Mouse (Mus musculus): ENCODE data around the gene Ruvbl2. TPM values are rescaled to one million over a fixed set of nuclear protein-coding genes. Genes with fewer than 3 reads are reported as not detected.
"Not testable (repeated sequence)": the region's sequence is repeated elsewhere in the genome, so short reads cannot be mapped to it uniquely, and the experiment has no call there.

Gene Ruvbl2
- polyA plus RNA-seq, 1 experiment from 2014 or later = 110 TPM

GRCm38 (mm10) chr7:45406157-45407156 lies 31.4 kb downstream of the Ruvbl2 start:
- peaks cover 68% of the 10 kb centered on the region for H3K27me3 ChIP-seq
- peak overlapping the region; percentile 29 for H3K4me3 ChIP-seq
- no peak for ATAC-seq (ENCODE audit: low FRiP score, low read depth)
- peak overlapping the region; percentile 51 for H3K4me2 ChIP-seq
- H3K36me3 ChIP-seq = no peaks in the 10 kb centered on the region
- WGBS = 2% methylated on average over 105 of the region's 114 CpGs
- H3K9me3 ChIP-seq = no peaks in the 10 kb centered on the region
- no peak overlapping the region for H3K27ac ChIP-seq (replicated peaks)
- no peak overlapping the region for H3K9ac ChIP-seq
- peaks cover 8% of the 10 kb centered on the region; the same call in 1 of the 2 replicates for H3K4me1 ChIP-seq (replicated peaks)

GRCm38 (mm10) chr7:45405091-45406075 lies 32.5 kb downstream of the Ruvbl2 start, which contains the start of gene Kcna7:
TSS of gene Kcna7 (plus strand) at chr7:45405653.
- WGBS = 11% methylated on average over 28 of the region's 28 CpGs
- ATAC-seq (ENCODE audit: low FRiP score, low read depth) = no peak
- H3K27ac ChIP-seq (replicated peaks) = no peak within 1 kb of the TSS

GRCm38 (mm10) chr7:45403532-45404261 lies 34.2 kb downstream of the Ruvbl2 start:
- Histone ChIP-seq H3K36me3 (no peaks in the 10 kb centered on the region), H3K27ac (replicated peaks) (no peak overlapping the region), H3K27me3 (peaks cover 42% of the 10 kb centered on the region), H3K4me3 (no peak overlapping the region), H3K9ac (no peak overlapping the region), H3K4me2 (no peak overlapping the region), H3K9me3 (no peaks in the 10 kb centered on the region), H3K4me1 (replicated peaks) (peaks cover 8% of the 10 kb centered on the region; the same call in 1 of the 2 replicates)
- no peak for ATAC-seq (ENCODE audit: low FRiP score, low read depth)
- 45% methylated on average over 6 of the region's 6 CpGs for WGBS

More at GRCm38 (mm10) chr7:45405091-45406075, 32.5 kb downstream of the Ruvbl2 start, which contains the start of gene Kcna7:
- H3K9ac ChIP-seq = no peak within 1 kb of the TSS
- peaks cover 8% of the 10 kb centered on the region; the same call in 1 of the 2 replicates for H3K4me1 ChIP-seq (replicated peaks)
- peaks cover 59% of the 10 kb centered on the region for H3K27me3 ChIP-seq
- peak within 1 kb of the TSS; percentile 29 for H3K4me3 ChIP-seq
- H3K4me2 ChIP-seq = peak within 1 kb of the TSS; percentile 51
- no peaks in the 10 kb centered on the region for H3K36me3 ChIP-seq
- H3K9me3 ChIP-seq = no peaks in the 10 kb centered on the region

- Histone ChIP-seq H3K27ac (replicated peaks) (no peak overlapping the region), H3K9me3 (no peaks in the 10 kb centered on the region), H3K4me2 (no peak overlapping the region), H3K4me1 (replicated peaks) (peaks cover 5% of the 10 kb centered on the region; the same call in 1 of the 2 replicates), H3K27me3 (peaks cover 21% of the 10 kb centered on the region), H3K36me3 (no peaks in the 10 kb centered on the region), H3K4me3 (no peak overlapping the region), H3K9ac (no peak overlapping the region)
- ATAC-seq (ENCODE audit: low FRiP score, low read depth) = no peak
- 81% methylated on average over 10 of the region's 10 CpGs for WGBS
These were observed 36.3 kb downstream of the Ruvbl2 start for GRCm38 (mm10) chr7:45401521-45402085.

GRCm38 (mm10) chr7:45396787-45397186 lies 41.1 kb downstream of the Ruvbl2 start:
- Histone ChIP-seq H3K9me3 (no peaks in the 10 kb centered on the region), H3K9ac (no peak overlapping the region), H3K4me2 (no peak overlapping the region), H3K27ac (replicated peaks) (no peak overlapping the region), H3K27me3 (no peaks in the 10 kb centered on the region), H3K4me1 (replicated peaks) (peaks cover 25% of the 10 kb centered on the region), H3K4me3 (no peak overlapping the region), H3K36me3 (peaks cover 8% of the 10 kb centered on the region)
- 69% methylated on average over 2 of the region's 2 CpGs for WGBS
- ATAC-seq (ENCODE audit: low FRiP score, low read depth) = no peak

- peak overlapping the region; percentile 86 for H3K27ac ChIP-seq (replicated peaks)
- H3K9ac ChIP-seq = peak overlapping the region; percentile 48; the same call in 1 of the 2 replicates
- 3% methylated on average over 3 of the region's 3 CpGs for WGBS
- peak; percentile 20; the same call in 1 of the 2 replicates for ATAC-seq (ENCODE audit: low FRiP score, low read depth)
- peaks cover 12% of the 10 kb centered on the region for H3K36me3 ChIP-seq
- peak overlapping the region; percentile 80 for H3K4me3 ChIP-seq
- not testable (repeated sequence) for H3K9me3 ChIP-seq, H3K27me3 ChIP-seq
- peak overlapping the region; percentile 71 for H3K4me2 ChIP-seq
- H3K4me1 ChIP-seq (replicated peaks) = peaks cover 25% of the 10 kb centered on the region
These were observed 41.5 kb downstream of the Ruvbl2 start for GRCm38 (mm10) chr7:45396337-45396775.

GRCm38 (mm10) chr7:45395578-45396336 lies 42.1 kb downstream of the Ruvbl2 start, which contains the start of gene Snrnp70:
TSS of gene Snrnp70 (minus strand) at chr7:45395742.
- Histone ChIP-seq H3K9ac (peak within 1 kb of the TSS; percentile 77), H3K4me1 (replicated peaks) (peaks cover 25% of the 10 kb centered on the region), H3K9me3 (no peaks in the 10 kb centered on the region), H3K27ac (replicated peaks) (peak within 1 kb of the TSS; percentile 96), H3K4me2 (peak within 1 kb of the TSS; percentile 80), H3K4me3 (peak within 1 kb of the TSS; percentile 80), H3K36me3 (peaks cover 16% of the 10 kb centered on the region), H3K27me3 (no peaks in the 10 kb centered on the region)
- peak; percentile 97 for ATAC-seq (ENCODE audit: low FRiP score, low read depth)
- under 1% methylated on average over 60 of the region's 60 CpGs for WGBS

- Histone ChIP-seq H3K4me2 (peak overlapping the region; percentile 80), H3K27me3 (no peaks in the 10 kb centered on the region), H3K9ac (peak overlapping the region; percentile 77), H3K9me3 (no peaks in the 10 kb centered on the region), H3K4me1 (replicated peaks) (peaks cover 25% of the 10 kb centered on the region), H3K4me3 (peak overlapping the region; percentile 80), H3K36me3 (peaks cover 22% of the 10 kb centered on the region), H3K27ac (replicated peaks) (peak overlapping the region; percentile 96)
- peak; percentile 78 for ATAC-seq (ENCODE audit: low FRiP score, low read depth)
- WGBS = under 1% methylated on average over 19 of the region's 20 CpGs
These were observed 42.8 kb downstream of the Ruvbl2 start for GRCm38 (mm10) chr7:45395129-45395541.

GRCm38 (mm10) chr7:45386077-45386476 lies 51.8 kb downstream of the Ruvbl2 start:
- H3K9me3 ChIP-seq = no peaks in the 10 kb centered on the region
- peaks cover 94% of the 10 kb centered on the region for H3K36me3 ChIP-seq
- H3K27me3 ChIP-seq = no peaks in the 10 kb centered on the region
- no peak overlapping the region for H3K4me2 ChIP-seq
- 93% methylated on average over 3 of the region's 3 CpGs for WGBS
- no peak for ATAC-seq (ENCODE audit: low FRiP score, low read depth)
- H3K9ac ChIP-seq = no peak overlapping the region
- no peak overlapping the region for H3K4me3 ChIP-seq
- H3K4me1 ChIP-seq (replicated peaks) = no peaks in the 10 kb centered on the region
- H3K27ac ChIP-seq (replicated peaks) = no peak overlapping the region

- Histone ChIP-seq H3K4me3 (no peak overlapping the region), H3K4me2 (no peak overlapping the region), H3K9ac (no peak overlapping the region), H3K9me3 (no peaks in the 10 kb centered on the region), H3K27ac (replicated peaks) (no peak overlapping the region), H3K27me3 (no peaks in the 10 kb centered on the region), H3K4me1 (replicated peaks) (no peaks in the 10 kb centered on the region), H3K36me3 (peaks cover 74% of the 10 kb centered on the region)
- 73% methylated on average over 1 of the region's 1 CpGs for WGBS
- no peak for ATAC-seq (ENCODE audit: low FRiP score, low read depth)
These were observed 61.8 kb downstream of the Ruvbl2 start for GRCm38 (mm10) chr7:45376057-45376456.

All from hindbrain, embryonic 15.5 days (tissue).